Mouse (Mus musculus) liver, adult 2 months (tissue): ENCODE data around the gene Tmem171. TPM values are rescaled to one million over a fixed set of nuclear protein-coding genes. Genes with fewer than 3 reads are reported as not detected.

ENCODE experiments used
- DNase-seq: peaks from one replicate; pipeline ENCODE4 v3.0.0-alpha.2; 2011; ENCODE audit warnings: low read depth, low spot score; ENCODE audit errors: extremely low read depth
- H3K27ac ChIP-seq: fragments of 200-500 bp; replicated peaks from 2 replicates; pipeline ENCODE4 v1.5.1; 2012; ENCODE audit warnings: low read depth, mild to moderate bottlenecking, control low read depth, inconsistent platforms, low read length; ENCODE audit not compliant: insufficient read depth
- H3K27me3 ChIP-seq: fragments of 200-500 bp; 2 replicates; pipeline ENCODE4 v1.6.1; 2012; ENCODE audit warnings: mild to moderate bottlenecking, moderate library complexity, low read length, inconsistent platforms; ENCODE audit not compliant: control insufficient read depth, insufficient read depth
- H3K36me3 ChIP-seq: fragments of 200-500 bp; 2 replicates; pipeline ENCODE4 v1.6.1; 2012; ENCODE audit warnings: low read length, inconsistent platforms; ENCODE audit not compliant: control insufficient read depth, insufficient read depth
- H3K4me1 ChIP-seq: fragments of 200-500 bp; 2 replicates; pipeline ENCODE4 v1.6.1; 2011; ENCODE audit warnings: low read length; ENCODE audit not compliant: control insufficient read depth, insufficient read depth
- H3K4me3 ChIP-seq: fragments of 200-500 bp; 2 replicates; pipeline ENCODE4 v1.5.1; 2011; ENCODE audit warnings: low read depth, mild to moderate bottlenecking, control low read depth, low read length, moderate library complexity; ENCODE audit not compliant: insufficient read depth
- H3K79me2 ChIP-seq: fragments of 200-500 bp; 2 replicates; pipeline ENCODE4 v1.6.1; 2012; ENCODE audit warnings: inconsistent platforms, mild to moderate bottlenecking, low read length, moderate library complexity; ENCODE audit not compliant: control insufficient read depth, insufficient read depth
- H3K9ac ChIP-seq: fragments of 200-500 bp; 2 replicates; pipeline ENCODE4 v1.6.1; 2012; ENCODE audit warnings: low read depth, mild to moderate bottlenecking, control low read depth, inconsistent platforms, low read length
- CTCF ChIP-seq: fragments of 200-500 bp; IDR thresholded peaks from 2 replicates; pipeline ENCODE4 v1.5.1; 2011; ENCODE audit warnings: low read depth, low read length, control low read depth
- POLR2A ChIP-seq: fragments of 200-500 bp; IDR thresholded peaks from 2 replicates; pipeline ENCODE4 v1.6.1; 2011; ENCODE audit warnings: low read length, control low read depth; ENCODE audit not compliant: insufficient read depth; ENCODE audit errors: extremely low read depth
- WGBS: fragments of 180-500 bp; shearing (Covaris S2); methylation state at CpG from one replicate; pipeline ENCODE4 v1.1.7; 2018; 5-methylcytosine and 5-hydroxymethylcytosine counted together
- polyA plus RNA-seq: library from polyadenylated mRNA; depleted of rRNA; stranded (reverse); fragments of >200 nt; gene quantifications from 2 replicates; pipeline ENCODE4 v1.2.3, GENCODE M21; 2012
- total RNA-seq: library from RNA; depleted of rRNA; stranded (reverse); fragments of >200 nt; gene quantifications from 2 replicates; pipeline ENCODE4 v1.2.3, GENCODE M21; 2014

The Tmem171 gene
- total and polyA plus RNA-seq, 2 experiments: 0.38 TPM; not detected in 1

DNA sequence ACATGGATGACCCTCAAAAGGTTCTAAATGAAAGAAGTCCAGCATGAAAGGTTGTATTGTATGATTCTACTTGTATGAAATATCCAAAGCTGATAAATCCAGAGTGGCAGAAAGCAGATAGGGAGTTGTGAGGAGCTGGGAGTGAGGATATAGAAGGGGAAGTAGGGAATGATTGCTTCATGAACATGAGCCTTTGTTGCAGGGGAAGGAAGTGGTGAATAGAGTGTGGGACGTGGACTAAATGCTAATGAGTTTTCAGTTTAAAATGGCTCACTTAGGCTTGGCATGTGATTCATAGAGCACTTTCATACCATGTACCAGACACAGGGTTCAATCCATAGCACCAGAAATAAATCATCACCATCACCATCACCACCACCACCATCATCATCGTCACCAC, 11.2 kb downstream of the Tmem171 start:
- DNase-seq: no peak
- H3K9ac ChIP-seq: no peak overlapping the region
- H3K4me3 ChIP-seq: no peak overlapping the region
- TF ChIP-seq POLR2A: no peak
- TF ChIP-seq CTCF: no peak
- H3K79me2 ChIP-seq: no peaks in the 10 kb centered on the region
- H3K4me1 ChIP-seq: 0 out of 2 replicates have a peak, but pooled peaks cover 1% of the 10 kb centered on the region
- no peak overlapping the region for H3K27ac ChIP-seq
- H3K27me3 ChIP-seq: no peaks in the 10 kb centered on the region
- 85% methylated on average over 2 of the region's 2 CpGs for WGBS
- H3K36me3 ChIP-seq: no peaks in the 10 kb centered on the region

GRCm38 (mm10) chr13:98680470-98681060, 14.1 kb downstream of the Tmem171 start:
- Histone ChIP-seq H3K4me1 (0 out of 2 replicates have a peak, but pooled peaks cover 1% of the 10 kb centered on the region), H3K27ac (no peak overlapping the region), H3K79me2 (no peaks in the 10 kb centered on the region), H3K4me3 (no peak overlapping the region), H3K9ac (no peak overlapping the region), H3K27me3 (no peaks in the 10 kb centered on the region), H3K36me3 (no peaks in the 10 kb centered on the region)
- 84% methylated on average over 5 of the region's 5 CpGs for WGBS
- TF ChIP-seq CTCF (no peak), POLR2A (no peak)
- DNase-seq: no peak

GRCm38 (mm10) chr13:98679631-98680041, 15.0 kb downstream of the Tmem171 start:
- 72% methylated on average over 4 of the region's 4 CpGs for WGBS
- no peak overlapping the region for H3K27ac ChIP-seq
- H3K4me3 ChIP-seq: no peak overlapping the region
- H3K9ac ChIP-seq: no peak overlapping the region
- H3K36me3 ChIP-seq: no peaks in the 10 kb centered on the region
- no peaks in the 10 kb centered on the region for H3K79me2 ChIP-seq
- no peaks in the 10 kb centered on the region for H3K4me1 ChIP-seq
- DNase-seq: no peak
- no peaks in the 10 kb centered on the region for H3K27me3 ChIP-seq
- TF ChIP-seq CTCF (no peak), POLR2A (no peak)

DNA sequence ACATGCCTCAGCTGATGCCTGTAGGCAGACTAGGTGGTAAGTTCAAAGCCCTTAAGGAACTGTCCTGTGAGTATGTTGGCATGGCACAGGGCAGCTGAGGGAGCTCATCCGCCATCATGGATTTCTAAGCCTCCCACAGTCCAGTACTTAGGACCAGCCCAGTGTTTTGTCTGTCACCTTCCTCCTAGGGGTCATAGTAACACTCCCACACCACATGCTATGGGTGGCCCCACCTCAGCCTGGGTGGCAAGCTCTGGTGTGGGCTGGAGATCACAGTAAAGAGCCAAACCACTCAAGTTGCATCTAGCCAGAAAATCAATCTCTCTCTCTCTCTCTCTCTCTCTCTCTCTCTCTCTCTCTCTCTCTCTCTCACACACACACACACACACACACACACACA, 15.4 kb downstream of the Tmem171 start:
- no peak for TF ChIP-seq CTCF
- no peak for TF ChIP-seq POLR2A
- H3K27me3 ChIP-seq: no peaks in the 10 kb centered on the region
- 97% methylated on average over 1 of the region's 1 CpGs for WGBS
- H3K4me1 ChIP-seq: no peaks in the 10 kb centered on the region
- H3K4me3 ChIP-seq: no peak overlapping the region
- H3K27ac ChIP-seq: no peak overlapping the region
- DNase-seq: no peak
- no peak overlapping the region for H3K9ac ChIP-seq
- no peaks in the 10 kb centered on the region for H3K79me2 ChIP-seq
- no peaks in the 10 kb centered on the region for H3K36me3 ChIP-seq

DNA sequence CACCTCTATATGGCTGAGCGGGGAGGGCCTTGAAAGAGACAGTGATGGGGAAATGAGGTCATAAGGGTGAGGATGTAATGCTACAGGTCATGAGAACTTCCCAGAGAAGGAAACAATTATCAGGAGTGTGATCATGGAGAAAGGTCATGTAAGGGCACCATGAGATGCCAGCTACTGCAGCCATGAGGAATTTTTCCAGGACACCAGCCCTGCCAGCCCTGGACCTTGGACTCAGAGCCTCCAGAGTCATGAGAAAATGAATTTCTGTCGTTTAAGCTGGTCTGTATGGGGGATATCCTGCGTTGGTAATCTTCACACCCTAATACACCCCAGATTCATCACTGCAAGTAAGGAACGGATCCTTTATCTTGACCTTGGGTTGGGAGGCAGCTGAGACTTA, 20.7 kb downstream of the Tmem171 start:
- Histone ChIP-seq H3K9ac (no peak overlapping the region), H3K4me1 (no peaks in the 10 kb centered on the region), H3K27ac (no peak overlapping the region), H3K36me3 (no peaks in the 10 kb centered on the region), H3K27me3 (no peaks in the 10 kb centered on the region), H3K4me3 (no peak overlapping the region), H3K79me2 (no peaks in the 10 kb centered on the region)
- TF ChIP-seq POLR2A (no peak), CTCF (no peak)
- WGBS: 72% methylated on average over 4 of the region's 4 CpGs
- peak; percentile 12 for DNase-seq

DNA sequence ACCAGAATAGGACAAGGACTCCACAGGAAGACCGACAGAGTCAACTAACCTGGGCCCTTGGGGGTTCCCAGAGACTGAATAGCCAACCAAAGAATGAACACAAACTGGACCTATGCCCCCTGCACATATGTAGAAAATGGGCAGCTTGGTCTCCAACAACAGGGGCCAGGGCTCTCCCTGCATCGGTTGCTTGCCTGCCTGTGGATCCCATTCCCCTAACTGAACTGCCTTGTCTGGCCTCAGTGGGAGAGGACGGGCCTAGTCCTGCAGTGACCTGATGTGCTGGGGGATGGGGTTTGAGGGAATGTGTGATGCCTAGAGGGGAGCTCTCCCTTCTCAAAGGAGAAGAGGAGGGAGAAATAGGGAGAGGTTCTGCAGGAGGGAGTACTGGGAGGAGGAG, 25.3 kb downstream of the Tmem171 start:
- 92% methylated on average over 3 of the region's 3 CpGs for WGBS
- DNase-seq: no peak
- Histone ChIP-seq H3K36me3 (no peaks in the 10 kb centered on the region), H3K4me3 (no peak overlapping the region), H3K27me3 (no peaks in the 10 kb centered on the region), H3K27ac (no peak overlapping the region), H3K79me2 (no peaks in the 10 kb centered on the region), H3K4me1 (no peaks in the 10 kb centered on the region), H3K9ac (no peak overlapping the region)
- TF ChIP-seq CTCF (no peak), POLR2A (no peak)
